Mouse (Mus musculus) bone marrow, adult 2 months (tissue): Measurements from ENCODE around the gene Brinp1.

ENCODE experiments used
- CTCF ChIP-seq: fragments of 200-500 bp; IDR thresholded peaks from 2 replicates; pipeline ENCODE4 v1.5.1; 2011; ENCODE audit warnings: low read length, control low read depth; ENCODE audit not compliant: control insufficient read depth, insufficient read depth
- POLR2A ChIP-seq: fragments of 200-500 bp; IDR thresholded peaks from 2 replicates; pipeline ENCODE4 v1.6.1; 2011; ENCODE audit warnings: low read depth, mild to moderate bottlenecking, control low read depth, low read length, borderline replicate concordance; ENCODE audit not compliant: control insufficient read depth

DNA sequence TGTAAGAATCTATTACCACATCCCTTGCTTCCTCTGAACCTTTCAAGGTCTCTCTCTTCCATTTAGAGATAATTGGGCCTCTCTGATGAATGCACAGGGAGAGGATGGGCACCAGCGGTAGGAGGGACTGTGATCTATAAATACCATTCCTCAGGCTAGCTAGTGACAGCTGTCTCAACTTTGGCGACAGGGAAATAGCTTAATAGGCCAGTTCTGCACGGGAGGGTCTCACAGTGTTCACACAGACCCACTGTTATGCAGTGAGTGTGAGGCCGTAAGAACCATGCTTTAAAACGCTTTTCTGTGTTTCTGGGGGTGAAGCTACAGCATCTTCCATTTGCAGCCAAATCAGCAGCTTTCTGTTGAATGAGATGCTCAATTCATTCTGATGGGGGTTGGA lies 186.8 kb downstream of the Brinp1 start:
- no peak for TF ChIP-seq CTCF
- TF ChIP-seq POLR2A = no peak
